Mouse (Mus musculus) G1E-ER4 (cell line): ENCODE data around the gene Baz2b. TPM values are rescaled to one million over a fixed set of nuclear protein-coding genes. Genes with fewer than 3 reads are reported as not detected.

Experiments
- GATA1 ChIP-seq: IDR thresholded peaks from one replicate; pipeline ENCODE4 v1.8.0; 2012; ENCODE audit warnings: low read length, inconsistent platforms
- polyA plus RNA-seq: library from polyadenylated mRNA; stranded (reverse); fragments of >175 nt; gene quantifications from 2 replicates; pipeline ENCODE4 v1.2.3, GENCODE M21; 2012

Baz2b gene
- polyA plus RNA-seq, 1 experiment, result 16.4 TPM

GRCm38 (mm10) chr2:60084823-60085222 is 124.8 kb downstream of the Baz2b start:
- TF ChIP-seq GATA1, result no peak

GRCm38 (mm10) chr2:60082984-60083636 is 126.5 kb downstream of the Baz2b start:
- no peak for TF ChIP-seq GATA1

- TF ChIP-seq GATA1, result no peak
These were observed 127.4 kb downstream of the Baz2b start for GRCm38 (mm10) chr2:60082225-60082624.

GRCm38 (mm10) chr2:60080831-60081230 is 128.8 kb downstream of the Baz2b start:
- no peak for TF ChIP-seq GATA1

GRCm38 (mm10) chr2:60077631-60078030 is 132.0 kb downstream of the Baz2b start:
- TF ChIP-seq GATA1, result no peak

- TF ChIP-seq GATA1, result no peak
These were observed 132.8 kb downstream of the Baz2b start for GRCm38 (mm10) chr2:60076800-60077199.

- no peak for TF ChIP-seq GATA1
These were observed 133.6 kb downstream of the Baz2b start for GRCm38 (mm10) chr2:60076025-60076424.

- no peak for TF ChIP-seq GATA1
These were observed 137.8 kb downstream of the Baz2b start for GRCm38 (mm10) chr2:60071813-60072212.

GRCm38 (mm10) chr2:60070938-60071337 is 138.7 kb downstream of the Baz2b start:
- no peak for TF ChIP-seq GATA1

GRCm38 (mm10) chr2:60068468-60068867 is 141.2 kb downstream of the Baz2b start:
- TF ChIP-seq GATA1, result no peak

- no peak for TF ChIP-seq GATA1
These were observed 144.2 kb downstream of the Baz2b start for GRCm38 (mm10) chr2:60065415-60065814.

GRCm38 (mm10) chr2:60060185-60060775 is 149.4 kb downstream of the Baz2b start:
- TF ChIP-seq GATA1, result no peak

- no peak for TF ChIP-seq GATA1
These were observed 150.3 kb downstream of the Baz2b start for GRCm38 (mm10) chr2:60059300-60059699.

- TF ChIP-seq GATA1, result no peak
These were observed 153.6 kb downstream of the Baz2b start for GRCm38 (mm10) chr2:60056043-60056442.

GRCm38 (mm10) chr2:60054808-60055535 is 154.7 kb downstream of the Baz2b start:
- TF ChIP-seq GATA1, result no peak

- TF ChIP-seq GATA1, result no peak
These were observed 156.2 kb downstream of the Baz2b start for GRCm38 (mm10) chr2:60053222-60054010.
